Mouse (Mus musculus) kidney, embryonic 15.5 days (tissue): Measurements from ENCODE around the gene Sptbn2. TPM values are rescaled to one million over a fixed set of nuclear protein-coding genes. Genes with fewer than 3 reads are reported as not detected.

Experiments used
- ATAC-seq: fragments of 200-750 bp; cut with Nextera tagmentation; replicated peaks from 2 replicates; pipeline ENCODE4 v1.8.0; 2017; ENCODE audit warnings: moderate TSS enrichment; ENCODE audit not compliant: low FRiP score
- H3K27ac ChIP-seq: fragments of 300-500 bp; sonication (generic); 2 replicates; pipeline ENCODE4 v1.5.1; 2015; ENCODE audit warnings: mild to moderate bottlenecking, inconsistent platforms
- H3K27me3 ChIP-seq: fragments of 300-500 bp; sonication (generic); 2 replicates; pipeline ENCODE4 v1.6.1; 2015; ENCODE audit warnings: inconsistent platforms
- H3K36me3 ChIP-seq: fragments of 300-500 bp; sonication (generic); 2 replicates; pipeline ENCODE4 v1.6.1; 2015; ENCODE audit warnings: inconsistent platforms
- H3K4me1 ChIP-seq: fragments of 300-500 bp; sonication (generic); 2 replicates; pipeline ENCODE4 v1.6.1; 2015; ENCODE audit warnings: inconsistent platforms
- H3K4me2 ChIP-seq: fragments of 300-500 bp; sonication (generic); 2 replicates; pipeline ENCODE4 v1.6.1; 2015; ENCODE audit warnings: moderate library complexity, mild to moderate bottlenecking, inconsistent platforms
- H3K4me3 ChIP-seq: fragments of 300-500 bp; sonication (generic); replicated peaks from 2 replicates; pipeline ENCODE4 v1.5.1; 2015; ENCODE audit warnings: mild to moderate bottlenecking, inconsistent platforms
- H3K9ac ChIP-seq: fragments of 300-500 bp; sonication (generic); 2 replicates; pipeline ENCODE4 v1.6.1; 2015; ENCODE audit warnings: mild to moderate bottlenecking, inconsistent platforms
- H3K9me3 ChIP-seq: fragments of 300-500 bp; sonication (generic); replicated peaks from 2 replicates; pipeline ENCODE4 v1.6.1; 2016; ENCODE audit warnings: inconsistent platforms
- WGBS: fragments of 180-500 bp; shearing (Covaris S2); methylation state at CpG from one replicate; pipeline ENCODE4 v1.1.7; 2015; ENCODE audit warnings: mixed read lengths; 5-methylcytosine and 5-hydroxymethylcytosine counted together
- polyA plus RNA-seq: library from polyadenylated mRNA; unstranded; fragments of >200 nt; fragmentation: Nextera tagmentation; extraction: Ambion mirVana; gene quantifications from 2 replicates; pipeline ENCODE4 v1.2.1, GENCODE M21; 2015

Sptbn2 gene
- polyA plus RNA-seq, 1 experiment from 2014 or later = 2.9 TPM

DNA sequence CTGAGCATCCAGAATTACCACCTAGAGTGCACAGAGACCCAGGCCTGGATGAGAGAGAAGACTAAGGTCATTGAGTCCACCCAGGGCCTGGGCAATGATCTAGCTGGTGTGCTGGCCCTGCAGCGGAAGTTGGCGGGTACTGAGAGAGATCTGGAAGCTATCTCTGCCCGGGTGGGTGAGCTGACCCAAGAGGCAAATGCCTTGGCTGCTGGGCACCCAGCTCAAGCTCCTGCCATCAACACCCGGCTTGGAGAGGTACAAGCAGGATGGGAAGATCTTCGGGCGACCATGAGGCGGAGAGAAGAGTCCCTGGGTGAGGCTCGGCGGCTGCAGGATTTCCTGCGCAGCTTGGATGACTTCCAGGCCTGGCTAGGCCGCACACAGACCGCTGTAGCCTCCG is 26.9 kb downstream of the Sptbn2 start:
- H3K36me3 ChIP-seq = peaks cover 9% of the 10 kb centered on the region; the same call in 1 of the 2 replicates
- no peak for ATAC-seq
- H3K4me3 ChIP-seq = no peak overlapping the region
- no peak overlapping the region for H3K9ac ChIP-seq
- no peak overlapping the region for H3K27ac ChIP-seq
- H3K4me1 ChIP-seq = no peaks in the 10 kb centered on the region
- H3K27me3 ChIP-seq = no peaks in the 10 kb centered on the region
- H3K9me3 ChIP-seq = no peaks in the 10 kb centered on the region
- 85% methylated on average over 13 of the region's 13 CpGs for WGBS
- H3K4me2 ChIP-seq = no peak overlapping the region

GRCm38 (mm10) chr19:4739053-4739452 is 28.1 kb downstream of the Sptbn2 start:
- no peak overlapping the region for H3K27ac ChIP-seq
- H3K4me3 ChIP-seq = no peak overlapping the region
- 94% methylated on average over 11 of the region's 11 CpGs for WGBS
- no peak overlapping the region for H3K4me2 ChIP-seq
- H3K27me3 ChIP-seq = no peaks in the 10 kb centered on the region
- peaks cover 11% of the 10 kb centered on the region; the same call in 1 of the 2 replicates for H3K36me3 ChIP-seq
- no peaks in the 10 kb centered on the region for H3K4me1 ChIP-seq
- no peak for ATAC-seq
- H3K9me3 ChIP-seq = no peaks in the 10 kb centered on the region
- no peak overlapping the region for H3K9ac ChIP-seq

GRCm38 (mm10) chr19:4739762-4740161 is 28.8 kb downstream of the Sptbn2 start:
- Histone ChIP-seq H3K4me1 (no peaks in the 10 kb centered on the region), H3K27ac (no peak overlapping the region), H3K27me3 (no peaks in the 10 kb centered on the region), H3K9ac (no peak overlapping the region), H3K9me3 (no peaks in the 10 kb centered on the region), H3K4me3 (no peak overlapping the region), H3K4me2 (no peak overlapping the region), H3K36me3 (peaks cover 15% of the 10 kb centered on the region; the same call in 1 of the 2 replicates)
- no peak for ATAC-seq
- WGBS = 95% methylated on average over 5 of the region's 5 CpGs

- Histone ChIP-seq H3K4me1 (peaks cover 3% of the 10 kb centered on the region; the same call in 1 of the 2 replicates), H3K36me3 (peaks cover 15% of the 10 kb centered on the region; the same call in 1 of the 2 replicates), H3K27me3 (no peaks in the 10 kb centered on the region), H3K4me3 (no peak overlapping the region), H3K9ac (no peak overlapping the region), H3K9me3 (no peaks in the 10 kb centered on the region), H3K4me2 (no peak overlapping the region), H3K27ac (no peak overlapping the region)
- 77% methylated on average over 10 of the region's 10 CpGs for WGBS
- ATAC-seq = no peak
Measured at GRCm38 (mm10) chr19:4741482-4741881, 30.5 kb downstream of the Sptbn2 start.

GRCm38 (mm10) chr19:4742229-4742628 is 31.3 kb downstream of the Sptbn2 start:
- 93% methylated on average over 6 of the region's 6 CpGs for WGBS
- no peak for ATAC-seq

DNA sequence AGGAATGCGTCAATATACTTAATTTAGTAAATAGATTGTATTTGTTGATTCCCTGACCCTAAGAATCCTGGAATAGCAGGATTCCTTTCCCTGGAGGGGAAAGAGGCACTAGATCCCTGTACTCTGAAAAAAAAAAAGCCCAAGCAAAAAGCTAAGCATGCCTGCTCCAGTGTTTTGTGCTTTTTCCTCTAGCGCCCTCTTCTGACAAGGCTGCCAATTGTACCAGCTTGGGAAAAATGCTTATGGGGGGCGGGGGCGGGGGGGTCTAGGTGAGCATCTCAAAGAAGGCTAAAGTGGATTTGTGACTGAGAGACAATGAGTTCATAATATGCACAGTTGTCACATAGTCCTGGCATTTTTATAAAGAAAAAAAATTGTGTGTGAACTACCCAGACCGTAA is 32.6 kb downstream of the Sptbn2 start:
- WGBS = 36% methylated on average over 5 of the region's 5 CpGs
- H3K27me3 ChIP-seq = no peaks in the 10 kb centered on the region
- peaks cover 13% of the 10 kb centered on the region for H3K36me3 ChIP-seq
- H3K4me3 ChIP-seq = no peak overlapping the region
- no peak overlapping the region for H3K9ac ChIP-seq
- H3K4me2 ChIP-seq = no peak overlapping the region
- peaks cover 3% of the 10 kb centered on the region; the same call in 1 of the 2 replicates for H3K4me1 ChIP-seq
- H3K9me3 ChIP-seq = no peaks in the 10 kb centered on the region
- no peak overlapping the region for H3K27ac ChIP-seq
- no peak for ATAC-seq

More at GRCm38 (mm10) chr19:4742229-4742628, 31.3 kb downstream of the Sptbn2 start:
- no peak overlapping the region for H3K4me3 ChIP-seq
- H3K4me2 ChIP-seq = no peak overlapping the region
- no peaks in the 10 kb centered on the region for H3K27me3 ChIP-seq
- peaks cover 3% of the 10 kb centered on the region; the same call in 1 of the 2 replicates for H3K4me1 ChIP-seq
- H3K9me3 ChIP-seq = no peaks in the 10 kb centered on the region
- no peak overlapping the region for H3K9ac ChIP-seq
- H3K36me3 ChIP-seq = peaks cover 15% of the 10 kb centered on the region; the same call in 1 of the 2 replicates
- H3K27ac ChIP-seq = no peak overlapping the region

DNA sequence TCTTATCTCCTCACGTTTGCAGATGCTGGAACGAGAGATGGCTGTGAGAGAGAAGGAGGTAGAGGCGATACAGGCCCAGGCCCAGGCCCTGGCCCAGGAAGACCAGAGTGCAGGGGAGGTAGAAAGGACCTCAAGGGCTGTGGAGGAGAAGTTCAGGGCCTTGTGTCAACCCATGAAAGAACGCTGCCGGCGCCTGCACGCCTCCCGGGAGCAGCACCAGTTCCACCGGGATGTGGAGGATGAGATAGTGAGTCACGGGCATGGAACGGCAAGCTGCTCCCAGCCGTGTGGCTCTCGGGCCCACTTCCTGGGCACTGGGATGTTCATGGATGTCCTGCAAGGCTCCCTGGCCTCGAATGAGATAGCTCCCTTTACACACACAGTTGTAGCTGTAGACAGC is 33.1 kb downstream of the Sptbn2 start:
- Histone ChIP-seq H3K4me3 (no peak overlapping the region), H3K9ac (no peak overlapping the region), H3K9me3 (no peaks in the 10 kb centered on the region), H3K27me3 (no peaks in the 10 kb centered on the region), H3K36me3 (peaks cover 11% of the 10 kb centered on the region), H3K4me2 (no peak overlapping the region), H3K4me1 (peaks cover 3% of the 10 kb centered on the region; the same call in 1 of the 2 replicates), H3K27ac (no peak overlapping the region)
- no peak for ATAC-seq
- WGBS = 71% methylated on average over 14 of the region's 14 CpGs

- ATAC-seq = no peak
- 54% methylated on average over 9 of the region's 9 CpGs for WGBS
- no peak overlapping the region for H3K9ac ChIP-seq
- no peaks in the 10 kb centered on the region for H3K9me3 ChIP-seq
- H3K27me3 ChIP-seq = no peaks in the 10 kb centered on the region
- peaks cover 11% of the 10 kb centered on the region for H3K36me3 ChIP-seq
- H3K4me3 ChIP-seq = no peak overlapping the region
- no peak overlapping the region for H3K4me2 ChIP-seq
- H3K27ac ChIP-seq = no peak overlapping the region
- H3K4me1 ChIP-seq = peaks cover 3% of the 10 kb centered on the region; the same call in 1 of the 2 replicates
Measured at GRCm38 (mm10) chr19:4745057-4745456, 34.1 kb downstream of the Sptbn2 start.

DNA sequence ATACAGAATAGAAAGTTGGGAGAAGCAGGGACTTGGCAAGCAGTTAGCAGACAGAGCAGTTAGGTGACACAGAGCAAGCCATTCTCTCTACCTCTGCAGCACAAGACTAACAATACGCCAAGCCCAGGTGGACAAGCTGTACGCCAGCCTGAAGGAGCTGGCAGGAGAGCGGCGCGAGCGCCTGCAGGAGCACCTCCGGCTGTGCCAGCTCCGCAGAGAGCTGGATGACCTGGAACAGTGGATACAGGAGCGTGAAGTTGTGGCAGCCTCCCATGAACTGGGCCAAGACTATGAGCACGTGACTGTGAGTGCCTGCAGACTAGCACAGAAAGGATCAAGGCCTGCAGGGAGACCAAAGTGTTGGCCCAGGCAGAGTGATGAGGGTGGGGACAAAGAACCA is 34.7 kb downstream of the Sptbn2 start:
- Histone ChIP-seq H3K36me3 (peaks cover 11% of the 10 kb centered on the region), H3K27ac (no peak overlapping the region), H3K9me3 (no peaks in the 10 kb centered on the region), H3K4me3 (no peak overlapping the region), H3K9ac (no peak overlapping the region), H3K27me3 (no peaks in the 10 kb centered on the region), H3K4me1 (peaks cover 3% of the 10 kb centered on the region; the same call in 1 of the 2 replicates), H3K4me2 (no peak overlapping the region)
- no peak for ATAC-seq
- WGBS = 93% methylated on average over 10 of the region's 10 CpGs

DNA sequence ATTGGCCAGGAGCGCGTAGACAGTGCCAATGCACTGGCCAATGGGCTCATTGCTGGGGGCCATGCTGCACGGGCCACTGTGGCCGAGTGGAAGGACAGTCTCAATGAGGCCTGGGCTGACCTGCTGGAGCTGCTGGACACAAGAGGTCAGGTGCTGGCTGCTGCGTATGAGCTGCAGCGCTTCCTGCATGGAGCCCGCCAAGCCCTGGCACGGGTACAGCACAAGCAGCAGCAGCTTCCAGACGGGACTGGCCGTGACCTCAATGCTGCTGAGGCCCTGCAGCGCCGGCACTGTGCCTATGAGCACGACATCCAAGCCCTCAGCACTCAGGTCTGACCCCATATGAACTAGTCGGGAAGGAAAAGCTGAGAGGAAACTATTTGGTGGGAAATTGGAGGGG is 35.6 kb downstream of the Sptbn2 start:
- 75% methylated on average over 14 of the region's 14 CpGs for WGBS
- Histone ChIP-seq H3K9ac (no peak overlapping the region), H3K36me3 (peaks cover 11% of the 10 kb centered on the region), H3K4me1 (peaks cover 3% of the 10 kb centered on the region; the same call in 1 of the 2 replicates), H3K9me3 (no peaks in the 10 kb centered on the region), H3K27ac (no peak overlapping the region), H3K4me2 (no peak overlapping the region), H3K4me3 (no peak overlapping the region), H3K27me3 (no peaks in the 10 kb centered on the region)
- ATAC-seq = no peak

- H3K36me3 ChIP-seq = peaks cover 11% of the 10 kb centered on the region
- no peak overlapping the region for H3K4me3 ChIP-seq
- peaks cover 3% of the 10 kb centered on the region; the same call in 1 of the 2 replicates for H3K4me1 ChIP-seq
- H3K9me3 ChIP-seq = no peaks in the 10 kb centered on the region
- H3K27me3 ChIP-seq = no peaks in the 10 kb centered on the region
- H3K9ac ChIP-seq = no peak overlapping the region
- ATAC-seq = no peak
- H3K4me2 ChIP-seq = no peak overlapping the region
- 91% methylated on average over 9 of the region's 9 CpGs for WGBS
- H3K27ac ChIP-seq = no peak overlapping the region
Measured at GRCm38 (mm10) chr19:4747631-4748312, 36.8 kb downstream of the Sptbn2 start.

- Histone ChIP-seq H3K27ac (no peak overlapping the region), H3K9ac (no peak overlapping the region), H3K9me3 (no peaks in the 10 kb centered on the region), H3K4me3 (no peak overlapping the region), H3K27me3 (no peaks in the 10 kb centered on the region), H3K36me3 (peaks cover 11% of the 10 kb centered on the region), H3K4me1 (peaks cover 3% of the 10 kb centered on the region; the same call in 1 of the 2 replicates), H3K4me2 (no peak overlapping the region)
- WGBS = 82% methylated on average over 10 of the region's 10 CpGs
- ATAC-seq = no peak
Measured at GRCm38 (mm10) chr19:4748493-4748892, 37.5 kb downstream of the Sptbn2 start.
